Mouse (Mus musculus) ES-Bruce4 (cell line): ENCODE data around the gene Rpl12.

ENCODE experiments used
- CTCF ChIP-seq: IDR thresholded peaks from one replicate; pipeline ENCODE4 v1.8.1; 2011; ENCODE audit warnings: low read depth, low read length
- EP300 ChIP-seq: IDR thresholded peaks from 2 replicates; pipeline ENCODE4 v1.6.1; 2011; ENCODE audit warnings: low read depth, low read length; ENCODE audit not compliant: insufficient read depth
- POLR2A ChIP-seq: IDR thresholded peaks from one replicate; pipeline ENCODE4 v1.8.1; 2011; ENCODE audit warnings: low read length; ENCODE audit not compliant: insufficient read depth

- TF ChIP-seq POLR2A (peak; percentile 84), EP300 (no peak), CTCF (no peak)
Measured at GRCm38 (mm10) chr2:32981725-32982271, 20.4 kb downstream of the Rpl12 start, which contains the start of gene Slc2a8.
